Mouse (Mus musculus): Measurements from ENCODE around the gene Apoo. TPM values are rescaled to one million over a fixed set of nuclear protein-coding genes. Genes with fewer than 3 reads are reported as not detected.

Apoo gene
- polyA plus RNA-seq, 1 experiment from 2014 or later, result 147 TPM

Small RNA genes within 50 kb of the gene (microRNA-seq; reads per million reads assigned to microRNA genes)
- not detected for gene Gm44477

Other genes with a start within 250 kb of the Apoo start
- 26.0 and 38.8 TPM in 2 replicates for gene Zfx, start 243.4 kb upstream of the Apoo start, polyA plus RNA-seq (2014; fragmentation: Nextera tagmentation; extraction: Ambion mirVana)
- 94.9 and 100 TPM in 2 replicates for gene Eif2s3x, start 154.3 kb upstream of the Apoo start, polyA plus RNA-seq (2014; fragmentation: Nextera tagmentation; extraction: Ambion mirVana)
- gene Klhl15, start 132.5 kb upstream of the Apoo start, polyA plus RNA-seq (2014; fragmentation: Nextera tagmentation; extraction: Ambion mirVana), result 8.9 and 11.5 TPM in 2 replicates
- 0.11 and 0.13 TPM in 2 replicates for gene Fam90a1b, start 340 bp upstream of the Apoo start, polyA plus RNA-seq (2014; fragmentation: Nextera tagmentation; extraction: Ambion mirVana)
- gene Maged1, start 175.0 kb downstream of the Apoo start, polyA plus RNA-seq (2014; fragmentation: Nextera tagmentation; extraction: Ambion mirVana), result 1,111 and 1,161 TPM in 2 replicates

Measured in forebrain, embryonic 14.5 days (tissue).